Mouse (Mus musculus): ENCODE measurements around the gene 2310061I04Rik. TPM values are rescaled to one million over a fixed set of nuclear protein-coding genes. Genes with fewer than 3 reads are reported as not detected.

The 2310061I04Rik gene
- polyA plus RNA-seq, 1 experiment from 2014 or later: 74.2 TPM

GRCm38 (mm10) chr17:35917463-35918251, 20.4 kb upstream of the 2310061I04Rik start:
- peaks cover 23% of the 10 kb centered on the region for H3K4me1 ChIP-seq (ENCODE audit: control insufficient read depth, insufficient read depth, low read length)
- under 1% methylated on average over 13 of the region's 13 CpGs for WGBS
- ATAC-seq (ENCODE audit: low read depth): peak; percentile 7; the same call in 1 of the 2 replicates
- H3K9me3 ChIP-seq (ENCODE audit: control insufficient read depth, low read length): no peaks in the 10 kb centered on the region
- H3K27me3 ChIP-seq (ENCODE audit: control insufficient read depth, insufficient read depth, low read length): no peaks in the 10 kb centered on the region
- peak overlapping the region; percentile 97 for H3K27ac ChIP-seq (ENCODE audit: low read depth, low read length)
- H3K9ac ChIP-seq (replicated peaks; ENCODE audit: low read depth, low read length): peak overlapping the region; percentile 99
- H3K4me2 ChIP-seq (ENCODE audit: low read depth, low read length): peak overlapping the region; percentile 69
- H3K4me3 ChIP-seq (ENCODE audit: low read depth, low read length): peak overlapping the region; percentile 66
- peaks cover 3% of the 10 kb centered on the region for H3K36me3 ChIP-seq (ENCODE audit: control insufficient read depth, insufficient read depth, low read length)

GRCm38 (mm10) chr17:35917143-35917462, 19.9 kb upstream of the 2310061I04Rik start:
- Histone ChIP-seq H3K4me2 (ENCODE audit: low read depth, low read length) (peak overlapping the region; percentile 69), H3K4me1 (ENCODE audit: control insufficient read depth, insufficient read depth, low read length) (peaks cover 23% of the 10 kb centered on the region), H3K27ac (ENCODE audit: low read depth, low read length) (peak overlapping the region; percentile 97), H3K9me3 (ENCODE audit: control insufficient read depth, low read length) (no peaks in the 10 kb centered on the region), H3K36me3 (ENCODE audit: control insufficient read depth, insufficient read depth, low read length) (peaks cover 6% of the 10 kb centered on the region), H3K4me3 (ENCODE audit: low read depth, low read length) (peak overlapping the region; percentile 66), H3K9ac (replicated peaks; ENCODE audit: low read depth, low read length) (peak overlapping the region; percentile 99), H3K27me3 (ENCODE audit: control insufficient read depth, insufficient read depth, low read length) (no peaks in the 10 kb centered on the region)
- WGBS: 0% methylated on average over 8 of the region's 8 CpGs
- no peak for ATAC-seq (ENCODE audit: low read depth)

GRCm38 (mm10) chr17:35916297-35917142, 19.3 kb upstream of the 2310061I04Rik start, which contains the start of the genes Mrps18b and Ppp1r10:
TSS of gene Mrps18b (minus strand) at chr17:35916389.
TSS of gene Ppp1r10 (plus strand) at chr17:35916434.
- Histone ChIP-seq H3K9ac (replicated peaks; ENCODE audit: low read depth, low read length) (peak within 1 kb of the TSS; percentile 99), H3K4me3 (ENCODE audit: low read depth, low read length) (peak within 1 kb of the TSS; percentile 66), H3K4me2 (ENCODE audit: low read depth, low read length) (peak within 1 kb of the TSS; percentile 69), H3K27ac (ENCODE audit: low read depth, low read length) (peak within 1 kb of the TSS; percentile 97), H3K27me3 (ENCODE audit: control insufficient read depth, insufficient read depth, low read length) (no peaks in the 10 kb centered on the region), H3K9me3 (ENCODE audit: control insufficient read depth, low read length) (no peaks in the 10 kb centered on the region), H3K4me1 (ENCODE audit: control insufficient read depth, insufficient read depth, low read length) (peaks cover 17% of the 10 kb centered on the region), H3K36me3 (ENCODE audit: control insufficient read depth, insufficient read depth, low read length) (peaks cover 6% of the 10 kb centered on the region)
- under 1% methylated on average over 83 of the region's 83 CpGs for WGBS
- ATAC-seq (ENCODE audit: low read depth): peak; percentile 91

- no peaks in the 10 kb centered on the region for H3K27me3 ChIP-seq (ENCODE audit: control insufficient read depth, insufficient read depth, low read length)
- 3% methylated on average over 28 of the region's 28 CpGs for WGBS
- no peak for ATAC-seq (ENCODE audit: low read depth)
- peaks cover 14% of the 10 kb centered on the region for H3K4me1 ChIP-seq (ENCODE audit: control insufficient read depth, insufficient read depth, low read length)
- no peaks in the 10 kb centered on the region for H3K9me3 ChIP-seq (ENCODE audit: control insufficient read depth, low read length)
- peak overlapping the region; percentile 97 for H3K27ac ChIP-seq (ENCODE audit: low read depth, low read length)
- peak overlapping the region; percentile 99 for H3K9ac ChIP-seq (replicated peaks; ENCODE audit: low read depth, low read length)
- peaks cover 9% of the 10 kb centered on the region for H3K36me3 ChIP-seq (ENCODE audit: control insufficient read depth, insufficient read depth, low read length)
- peak overlapping the region; percentile 69 for H3K4me2 ChIP-seq (ENCODE audit: low read depth, low read length)
- peak overlapping the region; percentile 66 for H3K4me3 ChIP-seq (ENCODE audit: low read depth, low read length)
Measured at GRCm38 (mm10) chr17:35915538-35916296, 18.5 kb upstream of the 2310061I04Rik start.

- ATAC-seq (ENCODE audit: low read depth): no peak
- H3K9me3 ChIP-seq (ENCODE audit: control insufficient read depth, low read length): no peaks in the 10 kb centered on the region
- no peaks in the 10 kb centered on the region for H3K27me3 ChIP-seq (ENCODE audit: control insufficient read depth, insufficient read depth, low read length)
- no peak overlapping the region for H3K9ac ChIP-seq (replicated peaks; ENCODE audit: low read depth, low read length)
- peaks cover 6% of the 10 kb centered on the region; the same call in 1 of the 2 replicates for H3K4me1 ChIP-seq (ENCODE audit: control insufficient read depth, insufficient read depth, low read length)
- H3K27ac ChIP-seq (ENCODE audit: low read depth, low read length): no peak overlapping the region
- peak overlapping the region; percentile 69 for H3K4me2 ChIP-seq (ENCODE audit: low read depth, low read length)
- WGBS: 85% methylated on average over 6 of the region's 6 CpGs
- H3K4me3 ChIP-seq (ENCODE audit: low read depth, low read length): peak overlapping the region; percentile 66; the same call in 1 of the 2 replicates
- H3K36me3 ChIP-seq (ENCODE audit: control insufficient read depth, insufficient read depth, low read length): peaks cover 9% of the 10 kb centered on the region; the same call in 1 of the 2 replicates
Measured at GRCm38 (mm10) chr17:35914975-35915374, 17.7 kb upstream of the 2310061I04Rik start.

GRCm38 (mm10) chr17:35909919-35910369, 12.7 kb upstream of the 2310061I04Rik start, which contains the start of gene Atat1:
TSS of gene Atat1 (minus strand) at chr17:35910075.
- peak within 1 kb of the TSS; percentile 70 for H3K9ac ChIP-seq (replicated peaks; ENCODE audit: low read depth, low read length)
- H3K4me3 ChIP-seq (ENCODE audit: low read depth, low read length): peak within 1 kb of the TSS; percentile 52
- 3% methylated on average over 25 of the region's 25 CpGs for WGBS
- peak within 1 kb of the TSS; percentile 91 for H3K4me2 ChIP-seq (ENCODE audit: low read depth, low read length)
- peaks cover 15% of the 10 kb centered on the region for H3K4me1 ChIP-seq (ENCODE audit: control insufficient read depth, insufficient read depth, low read length)
- peak within 1 kb of the TSS; percentile 78 for H3K27ac ChIP-seq (ENCODE audit: low read depth, low read length)
- H3K36me3 ChIP-seq (ENCODE audit: control insufficient read depth, insufficient read depth, low read length): peaks cover 29% of the 10 kb centered on the region
- no peaks in the 10 kb centered on the region for H3K27me3 ChIP-seq (ENCODE audit: control insufficient read depth, insufficient read depth, low read length)
- no peaks in the 10 kb centered on the region for H3K9me3 ChIP-seq (ENCODE audit: control insufficient read depth, low read length)
- peak; percentile 93 for ATAC-seq (ENCODE audit: low read depth)

- H3K27ac ChIP-seq (ENCODE audit: low read depth, low read length): peak overlapping the region; percentile 78
- H3K27me3 ChIP-seq (ENCODE audit: control insufficient read depth, insufficient read depth, low read length): no peaks in the 10 kb centered on the region
- peaks cover 34% of the 10 kb centered on the region for H3K36me3 ChIP-seq (ENCODE audit: control insufficient read depth, insufficient read depth, low read length)
- peaks cover 15% of the 10 kb centered on the region for H3K4me1 ChIP-seq (ENCODE audit: control insufficient read depth, insufficient read depth, low read length)
- H3K9me3 ChIP-seq (ENCODE audit: control insufficient read depth, low read length): no peaks in the 10 kb centered on the region
- H3K4me2 ChIP-seq (ENCODE audit: low read depth, low read length): peak overlapping the region; percentile 91
- WGBS: 16% methylated on average over 20 of the region's 20 CpGs
- peak; percentile 33 for ATAC-seq (ENCODE audit: low read depth)
- H3K9ac ChIP-seq (replicated peaks; ENCODE audit: low read depth, low read length): peak overlapping the region; percentile 70
- peak overlapping the region; percentile 52 for H3K4me3 ChIP-seq (ENCODE audit: low read depth, low read length)
Measured at GRCm38 (mm10) chr17:35909186-35909918, 12.1 kb upstream of the 2310061I04Rik start.

- H3K4me3 ChIP-seq (ENCODE audit: low read depth, low read length): no peak overlapping the region
- no peak overlapping the region for H3K9ac ChIP-seq (replicated peaks; ENCODE audit: low read depth, low read length)
- no peak for ATAC-seq (ENCODE audit: low read depth)
- H3K4me1 ChIP-seq (ENCODE audit: control insufficient read depth, insufficient read depth, low read length): peaks cover 15% of the 10 kb centered on the region
- peak overlapping the region; percentile 91; the same call in 1 of the 2 replicates for H3K4me2 ChIP-seq (ENCODE audit: low read depth, low read length)
- H3K27ac ChIP-seq (ENCODE audit: low read depth, low read length): no peak overlapping the region
- no peaks in the 10 kb centered on the region for H3K27me3 ChIP-seq (ENCODE audit: control insufficient read depth, insufficient read depth, low read length)
- no peaks in the 10 kb centered on the region for H3K9me3 ChIP-seq (ENCODE audit: control insufficient read depth, low read length)
- peaks cover 47% of the 10 kb centered on the region for H3K36me3 ChIP-seq (ENCODE audit: control insufficient read depth, insufficient read depth, low read length)
- 88% methylated on average over 2 of the region's 2 CpGs for WGBS
Measured at GRCm38 (mm10) chr17:35907609-35908008, 10.4 kb upstream of the 2310061I04Rik start.

Measured in neural tube, embryonic 14.5 days (tissue).